Mouse (Mus musculus) CH12.LX (cell line): Measurements from ENCODE around the gene Olfr1349.

Experiments
- KAT2A ChIP-seq: IDR thresholded peaks from 2 replicates; pipeline ENCODE4 v1.6.1; 2012; ENCODE audit warnings: low read length, improper control_type of control experiment, inconsistent platforms; ENCODE audit not compliant: insufficient replicate concordance
- MAX ChIP-seq: IDR thresholded peaks from 2 replicates; pipeline ENCODE4 v1.6.1; 2011; ENCODE audit warnings: low read length, improper control_type of control experiment
- RAD21 ChIP-seq: IDR thresholded peaks from 2 replicates; pipeline ENCODE4 v1.6.1; 2011; ENCODE audit warnings: low read depth, mild to moderate bottlenecking, low read length, improper control_type of control experiment, moderate library complexity

DNA sequence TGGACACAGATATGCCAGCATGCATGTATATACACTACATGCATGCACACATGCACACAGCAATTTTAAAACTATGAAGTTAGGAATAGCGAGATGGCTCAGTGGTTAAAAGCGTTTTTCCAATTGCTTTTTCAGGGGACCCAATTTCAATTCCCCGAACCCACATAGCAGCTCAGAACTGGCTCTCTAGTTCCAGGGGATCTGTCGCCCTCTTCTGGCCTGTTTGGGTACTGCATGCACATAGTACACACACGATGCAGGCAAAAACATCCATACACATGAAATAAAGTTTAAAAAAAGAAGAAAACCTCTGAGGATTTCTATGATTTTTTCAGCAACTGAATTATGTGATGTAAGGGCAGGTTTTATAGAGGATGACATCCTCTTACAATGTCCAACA, 3.4 kb upstream of the Olfr1349 start:
- TF ChIP-seq MAX (no peak), RAD21 (no peak; the same call in 1 of the 2 replicates), KAT2A (no peak)
